Mouse (Mus musculus) bone marrow, adult 2 months (tissue): ENCODE measurements at regions not wholly inside any gene's neighbourhood (a gene's known extent, or its start where the extent isn't known, plus 50 kb on each side); places are given as distances from the start of the nearest gene placed in this dataset.

ENCODE experiments used
- H3K27ac ChIP-seq: fragments of 200-500 bp; 2 replicates; pipeline ENCODE4 v1.5.1; 2012; ENCODE audit warnings: low read depth, mild to moderate bottlenecking, control low read depth, inconsistent platforms, low read length; ENCODE audit not compliant: control insufficient read depth, poor library complexity, insufficient read depth
- H3K4me1 ChIP-seq: fragments of 200-500 bp; 2 replicates; pipeline ENCODE4 v1.6.1; 2011; ENCODE audit warnings: low read length; ENCODE audit not compliant: control insufficient read depth, insufficient read depth
- H3K4me3 ChIP-seq: fragments of 200-500 bp; replicated peaks from 2 replicates; pipeline ENCODE3; 2011; ENCODE audit warnings: mild to moderate bottlenecking, low read depth, low read length, control low read depth; ENCODE audit not compliant: control insufficient read depth
- CTCF ChIP-seq: fragments of 200-500 bp; IDR thresholded peaks from 2 replicates; pipeline ENCODE4 v1.5.1; 2011; ENCODE audit warnings: low read length, control low read depth; ENCODE audit not compliant: control insufficient read depth, insufficient read depth
- POLR2A ChIP-seq: fragments of 200-500 bp; IDR thresholded peaks from 2 replicates; pipeline ENCODE4 v1.6.1; 2011; ENCODE audit warnings: low read depth, mild to moderate bottlenecking, control low read depth, low read length, borderline replicate concordance; ENCODE audit not compliant: control insufficient read depth
- WGBS: fragments of 180-500 bp; shearing (Covaris S2); methylation state at CpG from one replicate; pipeline ENCODE4 v1.1.7; 2018; 5-methylcytosine and 5-hydroxymethylcytosine counted together

GRCm38 (mm10) chr10:97886049-97886448 is 159.5 kb upstream of the C030005K15Rik start:
- Histone ChIP-seq H3K4me1 (no peaks in the 10 kb centered on the region), H3K27ac (no peak overlapping the region), H3K4me3 (no peak overlapping the region)
- TF ChIP-seq CTCF = no peak
- TF ChIP-seq POLR2A = no peak
- 60% methylated on average over 1 of the region's 1 CpGs for WGBS

- no peak for TF ChIP-seq POLR2A
- TF ChIP-seq CTCF = no peak
- Histone ChIP-seq H3K27ac (no peak overlapping the region), H3K4me3 (no peak overlapping the region), H3K4me1 (no peaks in the 10 kb centered on the region)
- WGBS = 60% methylated on average over 4 of the region's 4 CpGs
Measured at GRCm38 (mm10) chr10:97905793-97906192, 179.2 kb upstream of the C030005K15Rik start.

GRCm38 (mm10) chr10:97925568-97925967 is 199.0 kb upstream of the C030005K15Rik start:
- no peak overlapping the region for H3K4me3 ChIP-seq
- 81% methylated on average over 4 of the region's 4 CpGs for WGBS
- TF ChIP-seq CTCF = no peak
- no peak for TF ChIP-seq POLR2A
- no peak overlapping the region for H3K27ac ChIP-seq
- H3K4me1 ChIP-seq = no peaks in the 10 kb centered on the region

GRCm38 (mm10) chr10:97940345-97940744 is 213.8 kb upstream of the C030005K15Rik start:
- Histone ChIP-seq H3K4me3 (no peak overlapping the region), H3K4me1 (no peaks in the 10 kb centered on the region), H3K27ac (no peak overlapping the region)
- TF ChIP-seq CTCF (no peak), POLR2A (no peak)
- 76% methylated on average over 2 of the region's 2 CpGs for WGBS

- WGBS = 53% methylated on average over 1 of the region's 1 CpGs
- Histone ChIP-seq H3K4me1 (no peaks in the 10 kb centered on the region), H3K27ac (no peak overlapping the region), H3K4me3 (no peak overlapping the region)
- TF ChIP-seq POLR2A (no peak), CTCF (no peak)
Measured at GRCm38 (mm10) chr10:97965881-97966280, 239.3 kb upstream of the C030005K15Rik start.

- WGBS = 53% methylated on average over 2 of the region's 2 CpGs
- no peak overlapping the region for H3K27ac ChIP-seq
- H3K4me3 ChIP-seq = no peak overlapping the region
- TF ChIP-seq POLR2A = no peak
- no peak for TF ChIP-seq CTCF
- no peaks in the 10 kb centered on the region for H3K4me1 ChIP-seq
Measured at GRCm38 (mm10) chr10:97966931-97967330, 240.4 kb upstream of the C030005K15Rik start.

- Histone ChIP-seq H3K4me3 (no peak overlapping the region), H3K4me1 (no peaks in the 10 kb centered on the region), H3K27ac (no peak overlapping the region)
- no peak for TF ChIP-seq POLR2A
- no peak for TF ChIP-seq CTCF
- WGBS = 63% methylated on average over 4 of the region's 4 CpGs
Measured at GRCm38 (mm10) chr10:98007037-98007436, 280.5 kb upstream of the C030005K15Rik start.

GRCm38 (mm10) chr10:98008355-98008754 is 281.8 kb upstream of the C030005K15Rik start:
- TF ChIP-seq POLR2A = no peak
- TF ChIP-seq CTCF = no peak
- 47% methylated on average over 1 of the region's 1 CpGs for WGBS
- no peak overlapping the region for H3K27ac ChIP-seq
- no peak overlapping the region for H3K4me3 ChIP-seq
- no peaks in the 10 kb centered on the region for H3K4me1 ChIP-seq

GRCm38 (mm10) chr10:98012916-98013315 is 286.4 kb upstream of the C030005K15Rik start:
- 64% methylated on average over 2 of the region's 2 CpGs for WGBS
- Histone ChIP-seq H3K4me3 (no peak overlapping the region), H3K4me1 (no peaks in the 10 kb centered on the region), H3K27ac (no peak overlapping the region)
- TF ChIP-seq CTCF = no peak
- TF ChIP-seq POLR2A = no peak
